Mouse (Mus musculus): ENCODE results near the gene Ugcg. TPM values are rescaled to one million over a fixed set of nuclear protein-coding genes. Genes with fewer than 3 reads are reported as not detected.

Ugcg gene
- polyA plus RNA-seq, 1 experiment from 2014 or later = 9.9 TPM

DNA sequence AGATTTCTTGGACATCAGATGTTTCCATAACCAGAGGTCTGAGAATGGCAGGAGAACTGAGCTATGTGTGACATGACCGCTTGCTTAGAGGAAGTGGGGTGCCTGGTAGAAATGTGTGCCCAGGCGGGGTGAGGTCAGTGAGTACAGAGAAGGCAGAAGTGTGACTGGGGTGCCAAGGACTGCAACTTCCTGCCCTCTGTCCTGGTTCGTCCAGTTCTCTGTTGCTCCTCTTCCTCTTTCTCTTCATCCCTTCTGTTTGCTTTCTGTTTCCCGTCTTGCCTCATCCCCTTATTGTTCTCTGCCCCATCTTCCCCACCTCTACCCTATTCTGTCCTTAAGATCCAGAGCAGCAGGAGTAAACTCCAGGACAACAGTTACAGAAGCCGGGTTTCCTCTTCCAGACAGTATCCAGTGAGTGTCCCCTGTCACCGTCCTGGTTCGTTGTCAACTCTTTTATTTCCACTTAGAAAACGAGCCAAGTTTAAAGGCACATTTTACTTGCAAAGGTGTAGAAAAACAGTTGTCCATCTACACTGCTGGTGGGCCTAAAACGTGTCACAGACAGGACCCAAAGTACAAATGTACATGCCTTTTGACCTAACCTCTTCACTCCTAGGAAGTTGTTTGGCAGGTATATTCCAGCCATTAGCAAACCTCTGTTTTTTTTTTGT lies 49.7 kb downstream of the Ugcg start:
- H3K36me3 ChIP-seq = no peaks in the 10 kb centered on the region
- H3K27me3 ChIP-seq (ENCODE audit: low read depth, poor library complexity, severe bottlenecking) = no peaks in the 10 kb centered on the region
- WGBS = 75% methylated on average over 9 of the region's 9 CpGs
- H3K27ac ChIP-seq (replicated peaks) = no peak overlapping the region
- H3K4me1 ChIP-seq = peaks cover 3% of the 10 kb centered on the region; the same call in 1 of the 2 replicates
- H3K9me3 ChIP-seq (replicated peaks) = no peaks in the 10 kb centered on the region
- no peak for DNase-seq (ENCODE audit: low spot score)
- no peak overlapping the region for H3K4me3 ChIP-seq

DNA sequence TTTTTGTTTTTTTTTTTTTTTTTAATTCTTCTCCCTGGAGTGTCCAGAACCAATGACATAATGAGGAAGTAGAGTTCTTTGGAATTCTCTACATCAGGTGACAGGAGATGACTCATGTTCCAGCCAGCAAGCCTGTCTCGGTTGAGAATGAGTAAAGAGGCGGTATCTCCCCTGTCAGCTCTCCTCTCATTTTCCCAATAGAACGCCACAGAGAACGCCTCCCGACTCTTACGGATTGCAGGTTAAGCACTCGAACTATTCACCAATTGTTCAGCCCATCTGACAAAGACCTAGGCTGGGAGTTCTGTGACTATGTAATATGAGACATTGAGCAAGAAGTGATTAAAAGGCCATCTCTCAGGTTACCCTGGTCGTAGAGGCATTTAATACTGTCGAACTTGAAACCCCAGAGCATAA lies 50.3 kb downstream of the Ugcg start:
- no peak for DNase-seq (ENCODE audit: low spot score)
- no peak overlapping the region for H3K4me3 ChIP-seq
- peaks cover 3% of the 10 kb centered on the region; the same call in 1 of the 2 replicates for H3K4me1 ChIP-seq
- H3K36me3 ChIP-seq = no peaks in the 10 kb centered on the region
- no peak overlapping the region for H3K27ac ChIP-seq (replicated peaks)
- WGBS = 65% methylated on average over 9 of the region's 9 CpGs
- no peaks in the 10 kb centered on the region for H3K9me3 ChIP-seq (replicated peaks)
- H3K27me3 ChIP-seq (ENCODE audit: low read depth, poor library complexity, severe bottlenecking) = no peaks in the 10 kb centered on the region

DNA sequence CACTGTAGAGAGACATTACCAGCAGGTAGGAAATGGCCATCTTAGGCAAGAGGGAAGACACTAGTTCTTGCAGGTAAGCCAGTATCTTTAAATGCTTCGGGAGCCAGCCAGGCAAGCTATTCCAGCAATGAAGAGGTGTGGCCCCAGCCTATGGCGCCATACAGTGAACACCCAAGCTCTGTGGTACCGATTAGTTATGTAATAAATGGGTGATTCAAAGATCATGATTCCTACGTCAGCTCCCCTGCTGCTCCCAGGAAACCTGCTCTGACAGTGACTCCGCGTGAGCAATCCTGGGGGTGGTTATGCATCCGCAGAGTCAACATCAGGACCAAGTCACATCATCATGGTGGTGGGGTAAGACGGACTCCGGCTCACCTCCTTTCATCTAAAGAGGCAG lies 51.1 kb downstream of the Ugcg start:
- 96% methylated on average over 9 of the region's 9 CpGs for whole genome bisulfite sequencing
- Histone ChIP-seq H3K27me3 (ENCODE audit: low read depth, poor library complexity, severe bottlenecking) (no peaks in the 10 kb centered on the region), H3K27ac (replicated peaks) (no peak overlapping the region), H3K4me1 (peaks cover 3% of the 10 kb centered on the region; the same call in 1 of the 2 replicates), H3K9me3 (replicated peaks) (no peaks in the 10 kb centered on the region), H3K4me3 (no peak overlapping the region), H3K36me3 (no peaks in the 10 kb centered on the region)
- DNase-seq (ENCODE audit: low spot score) = no peak

DNA sequence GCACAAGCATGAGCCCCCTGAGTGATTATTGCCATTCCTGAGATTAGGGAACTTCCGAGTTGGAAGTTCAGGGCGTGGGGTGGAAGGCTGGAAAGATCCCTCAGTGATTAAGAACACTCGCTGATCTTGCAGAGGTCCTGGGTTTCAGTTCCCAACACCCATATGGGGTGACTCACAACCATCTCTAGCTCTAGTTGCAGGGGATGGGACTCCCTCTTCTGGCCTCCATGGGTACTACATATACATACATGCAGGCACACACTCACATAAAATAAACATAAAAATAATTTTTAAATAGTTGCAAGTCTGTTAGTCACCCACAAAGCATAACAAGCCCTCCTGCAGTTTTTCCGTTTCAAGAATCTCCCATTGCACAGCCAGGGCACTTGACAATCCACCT lies 52.0 kb downstream of the Ugcg start:
- Histone ChIP-seq H3K36me3 (no peaks in the 10 kb centered on the region), H3K4me1 (peaks cover 3% of the 10 kb centered on the region; the same call in 1 of the 2 replicates), H3K4me3 (no peak overlapping the region), H3K27ac (replicated peaks) (no peak overlapping the region), H3K9me3 (replicated peaks) (no peaks in the 10 kb centered on the region), H3K27me3 (ENCODE audit: low read depth, poor library complexity, severe bottlenecking) (no peaks in the 10 kb centered on the region)
- 91% methylated on average over 4 of the region's 4 CpGs for WGBS
- DNase-seq (ENCODE audit: low spot score) = no peak

DNA sequence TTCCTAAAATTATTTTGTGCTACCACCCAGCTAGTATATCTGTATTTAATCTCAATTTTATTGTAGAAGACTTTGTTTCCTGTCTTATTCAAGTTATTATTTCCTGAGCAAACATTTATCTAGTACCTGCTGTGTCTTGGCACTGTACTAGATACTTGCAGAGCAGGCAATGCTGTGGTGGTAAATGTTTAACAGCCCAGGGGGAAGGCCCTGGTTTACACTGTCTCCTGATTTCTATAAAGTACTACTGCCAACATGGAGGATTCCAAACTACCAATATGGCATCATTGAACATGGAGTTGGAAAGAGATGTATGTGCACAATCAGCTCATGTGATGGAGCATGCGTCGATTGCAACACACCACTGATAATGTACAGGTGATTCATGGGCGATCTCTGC lies 53.2 kb downstream of the Ugcg start:
- H3K27me3 ChIP-seq (ENCODE audit: low read depth, poor library complexity, severe bottlenecking) = no peaks in the 10 kb centered on the region
- H3K4me1 ChIP-seq = peaks cover 3% of the 10 kb centered on the region; the same call in 1 of the 2 replicates
- DNase-seq (ENCODE audit: low spot score) = no peak
- no peak overlapping the region for H3K4me3 ChIP-seq
- no peak overlapping the region for H3K27ac ChIP-seq (replicated peaks)
- H3K9me3 ChIP-seq (replicated peaks) = no peaks in the 10 kb centered on the region
- no peaks in the 10 kb centered on the region for H3K36me3 ChIP-seq
- WGBS = 90% methylated on average over 3 of the region's 3 CpGs

DNA sequence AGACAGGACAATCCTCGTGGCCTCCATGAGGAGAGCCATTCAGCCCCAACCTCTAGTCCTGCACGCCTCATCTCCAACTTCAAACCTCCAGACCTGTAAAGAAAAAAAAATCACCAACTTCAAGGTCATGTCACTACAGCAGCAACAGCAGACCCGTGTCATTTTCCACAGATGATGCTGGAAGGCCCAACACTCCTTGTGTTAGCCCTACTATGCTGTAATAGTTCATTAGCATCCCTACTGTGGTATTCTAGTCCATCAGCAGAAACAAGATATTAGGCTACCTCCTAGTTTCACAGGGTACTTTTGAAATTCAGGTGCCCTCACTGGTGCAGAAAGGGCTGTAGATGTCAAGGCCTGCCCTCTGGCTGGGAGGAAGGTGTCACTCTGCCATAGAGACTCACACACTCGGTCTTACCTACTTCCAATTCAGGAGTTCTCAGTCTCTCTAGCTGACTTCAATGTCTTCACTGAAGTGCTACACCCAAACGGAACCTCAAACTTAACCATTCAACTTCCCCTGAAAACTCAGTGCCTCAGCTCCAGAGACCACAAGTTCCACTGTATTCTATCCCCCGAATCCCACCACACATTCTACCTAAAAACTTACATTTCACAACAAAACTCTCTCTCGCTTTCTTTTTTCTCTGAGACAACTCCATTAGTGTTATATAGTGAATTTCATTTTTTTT lies 54.9 kb downstream of the Ugcg start:
- Histone ChIP-seq H3K4me1 (peaks cover 3% of the 10 kb centered on the region; the same call in 1 of the 2 replicates), H3K27me3 (ENCODE audit: low read depth, poor library complexity, severe bottlenecking) (no peaks in the 10 kb centered on the region), H3K36me3 (no peaks in the 10 kb centered on the region), H3K9me3 (replicated peaks) (no peaks in the 10 kb centered on the region), H3K27ac (replicated peaks) (no peak overlapping the region), H3K4me3 (no peak overlapping the region)
- 86% methylated on average over 7 of the region's 7 CpGs for WGBS
- DNase-seq (ENCODE audit: low spot score) = no peak

DNA sequence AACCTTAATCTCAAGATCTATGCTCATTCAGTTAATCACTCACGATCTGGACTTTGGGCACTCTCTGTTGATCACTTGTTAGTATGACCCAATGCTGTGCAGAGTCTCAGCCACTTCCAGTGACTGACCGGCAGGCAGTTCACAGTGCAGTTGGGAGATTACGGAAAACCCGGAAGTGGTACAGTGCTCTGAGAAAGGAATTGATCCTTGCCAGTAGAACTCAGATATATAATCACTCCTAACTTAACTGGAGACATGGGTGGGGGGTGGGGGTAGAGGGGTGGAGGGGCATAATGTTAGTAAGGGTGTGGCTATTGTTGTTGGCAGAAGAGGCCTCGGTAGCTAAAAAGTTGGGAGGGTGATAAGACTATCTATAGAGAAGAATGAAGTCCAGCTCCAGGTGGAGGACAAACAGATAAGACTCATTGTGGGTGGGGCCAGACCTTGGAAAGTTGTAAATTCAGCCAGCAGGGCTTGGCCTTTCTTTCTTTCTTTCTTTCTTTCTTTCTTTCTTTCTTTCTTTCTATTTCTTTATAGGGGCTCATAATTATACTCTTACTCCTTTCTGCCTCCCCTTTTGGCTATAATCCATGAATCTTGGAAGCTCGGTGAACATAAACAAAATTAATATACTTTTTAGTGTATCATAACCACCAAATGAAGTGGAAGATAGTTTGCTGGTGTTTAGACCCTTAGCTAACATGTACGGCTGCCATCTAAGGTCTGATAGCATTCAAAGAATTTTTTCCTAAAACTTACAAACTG lies 55.9 kb downstream of the Ugcg start:
- 0 out of 2 replicates have a peak overlapping the region, but pooled peaks have one; percentile 9 for H3K27ac ChIP-seq (replicated peaks)
- H3K36me3 ChIP-seq = no peaks in the 10 kb centered on the region
- 87% methylated on average over 7 of the region's 7 CpGs for WGBS
- H3K9me3 ChIP-seq (replicated peaks) = no peaks in the 10 kb centered on the region
- H3K27me3 ChIP-seq (ENCODE audit: low read depth, poor library complexity, severe bottlenecking) = no peaks in the 10 kb centered on the region
- DNase-seq (ENCODE audit: low spot score) = no peak
- no peak overlapping the region for H3K4me3 ChIP-seq
- H3K4me1 ChIP-seq = no peaks in the 10 kb centered on the region

DNA sequence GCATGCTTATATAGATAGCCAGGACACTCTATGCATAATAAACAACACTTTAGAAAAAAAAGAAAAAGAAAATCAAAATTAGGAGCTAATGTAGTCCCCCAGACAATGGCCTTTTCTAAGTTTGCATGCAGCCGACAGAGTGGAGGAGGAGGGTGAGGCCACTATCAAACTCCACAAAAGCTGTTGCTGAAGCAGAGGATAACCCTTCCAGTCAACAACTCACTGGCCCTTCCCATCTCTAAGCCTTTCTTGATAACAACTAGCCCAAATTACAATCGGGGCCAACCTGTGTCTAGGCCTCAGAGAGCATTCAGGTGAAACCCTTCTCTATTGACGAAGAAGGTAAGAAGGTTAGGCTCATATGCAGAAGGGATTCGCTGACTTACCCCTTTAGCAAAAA lies 56.7 kb downstream of the Ugcg start:
- Histone ChIP-seq H3K27me3 (ENCODE audit: low read depth, poor library complexity, severe bottlenecking) (no peaks in the 10 kb centered on the region), H3K27ac (replicated peaks) (0 out of 2 replicates have a peak overlapping the region, but pooled peaks have one; percentile 9), H3K9me3 (replicated peaks) (no peaks in the 10 kb centered on the region), H3K36me3 (no peaks in the 10 kb centered on the region), H3K4me1 (no peaks in the 10 kb centered on the region), H3K4me3 (no peak overlapping the region)
- DNase-seq (ENCODE audit: low spot score) = no peak
- WGBS = 93% methylated on average over 4 of the region's 4 CpGs

DNA sequence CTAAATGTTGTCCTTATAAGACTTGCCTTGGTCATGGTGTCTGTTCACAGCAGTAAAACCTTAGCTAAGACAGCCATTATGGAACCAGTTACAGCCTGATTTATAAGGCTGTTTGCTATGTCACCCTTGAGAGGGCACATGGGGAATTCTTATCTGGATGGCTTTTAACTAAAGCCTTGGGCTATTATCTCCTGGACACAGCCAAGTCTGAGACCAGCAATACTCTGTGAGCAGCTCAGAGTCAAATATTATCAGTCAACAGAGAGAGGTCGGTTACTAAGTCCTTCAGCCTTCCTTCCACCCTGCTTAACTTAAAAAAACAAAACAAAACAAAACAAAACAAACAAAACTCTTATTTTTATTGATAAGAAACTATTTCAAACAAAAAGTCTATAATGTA lies 58.5 kb downstream of the Ugcg start:
- Histone ChIP-seq H3K9me3 (replicated peaks) (no peaks in the 10 kb centered on the region), H3K36me3 (no peaks in the 10 kb centered on the region), H3K27ac (replicated peaks) (no peak overlapping the region), H3K4me3 (no peak overlapping the region), H3K4me1 (no peaks in the 10 kb centered on the region), H3K27me3 (ENCODE audit: low read depth, poor library complexity, severe bottlenecking) (peaks cover 8% of the 10 kb centered on the region; the same call in 1 of the 2 replicates)
- WGBS = 71% methylated on average over 1 of the region's 1 CpGs
- no peak for DNase-seq (ENCODE audit: low spot score)

DNA sequence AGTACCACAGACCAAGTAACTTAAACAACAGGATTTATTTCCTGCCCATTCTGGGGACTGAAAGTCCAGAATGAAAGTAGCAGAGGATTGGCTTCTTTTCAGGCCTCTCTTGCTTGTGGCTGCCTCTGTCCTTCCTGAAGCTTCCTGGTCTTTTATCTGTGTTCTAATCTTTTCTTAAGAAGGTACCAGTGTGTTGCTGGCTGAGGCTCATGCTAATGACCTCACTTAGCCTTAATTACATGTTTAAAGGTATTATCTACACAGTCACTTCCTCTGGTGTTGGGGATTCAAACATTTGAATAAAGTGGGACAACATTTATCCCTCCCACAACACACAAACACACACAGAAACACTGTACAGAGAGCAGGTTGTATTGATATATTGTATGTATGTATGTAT lies 59.0 kb downstream of the Ugcg start:
- no peak for DNase-seq (ENCODE audit: low spot score)
- Histone ChIP-seq H3K27me3 (ENCODE audit: low read depth, poor library complexity, severe bottlenecking) (peaks cover 13% of the 10 kb centered on the region; the same call in 1 of the 2 replicates), H3K9me3 (replicated peaks) (no peaks in the 10 kb centered on the region), H3K36me3 (no peaks in the 10 kb centered on the region), H3K4me3 (no peak overlapping the region), H3K4me1 (no peaks in the 10 kb centered on the region), H3K27ac (replicated peaks) (no peak overlapping the region)

DNA sequence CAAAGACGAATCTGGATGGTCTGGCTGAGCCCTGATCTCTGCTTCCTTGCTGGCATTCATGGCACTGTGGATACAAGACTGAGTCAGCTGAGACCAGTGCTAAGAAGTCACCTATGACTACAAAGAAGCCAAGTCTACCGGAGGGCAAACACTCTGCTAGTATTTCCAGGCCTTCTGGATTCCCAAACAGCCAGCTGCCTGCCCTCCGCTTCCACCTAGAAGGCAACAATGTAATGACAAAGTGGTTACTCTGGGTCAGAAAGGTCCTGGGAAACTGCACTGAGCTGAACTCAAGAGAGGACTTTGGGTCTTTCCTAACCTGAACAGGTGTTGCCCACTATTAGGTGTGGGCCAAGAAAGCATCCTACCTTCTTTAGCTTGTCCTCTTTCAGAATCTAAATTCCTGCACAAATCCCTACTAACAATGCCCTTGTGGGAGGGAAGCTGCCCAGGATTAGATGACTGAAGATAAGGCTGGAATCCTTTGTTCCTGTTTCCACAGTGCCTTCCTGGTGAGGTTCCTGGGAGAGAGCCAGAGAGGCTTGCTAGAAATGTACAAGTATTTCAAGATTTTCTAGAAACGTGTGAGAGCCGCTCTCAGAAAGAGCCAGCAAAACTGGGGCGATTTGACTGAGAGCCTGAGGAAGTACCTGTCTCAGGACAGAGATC lies 63.5 kb downstream of the Ugcg start:
- Histone ChIP-seq H3K27ac (replicated peaks) (no peak overlapping the region), H3K27me3 (ENCODE audit: low read depth, poor library complexity, severe bottlenecking) (peaks cover 44% of the 10 kb centered on the region), H3K4me3 (no peak overlapping the region), H3K9me3 (replicated peaks) (no peaks in the 10 kb centered on the region), H3K4me1 (no peaks in the 10 kb centered on the region), H3K36me3 (no peaks in the 10 kb centered on the region)
- 76% methylated on average over 6 of the region's 6 CpGs for WGBS
- no peak for DNase-seq (ENCODE audit: low spot score)

DNA sequence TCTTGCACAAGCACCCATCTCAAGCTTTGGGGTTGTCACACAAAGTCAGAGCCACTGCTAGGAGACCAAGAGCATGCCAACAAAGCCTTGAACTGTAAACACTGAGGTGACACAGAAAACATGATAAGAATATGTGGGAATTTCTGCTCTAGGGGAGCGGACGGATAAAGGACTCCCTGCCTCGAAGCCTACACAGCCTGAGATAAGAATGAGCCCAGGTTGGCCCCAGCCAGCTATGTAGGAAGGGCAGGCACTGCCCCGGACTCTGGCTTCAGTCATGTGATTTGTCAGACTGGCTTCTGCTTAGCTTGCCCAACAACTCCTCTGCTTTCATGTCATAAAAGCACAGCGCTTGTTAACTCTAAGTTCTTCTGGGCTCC lies 64.0 kb downstream of the Ugcg start:
- Histone ChIP-seq H3K4me3 (no peak overlapping the region), H3K27me3 (ENCODE audit: low read depth, poor library complexity, severe bottlenecking) (peaks cover 46% of the 10 kb centered on the region), H3K4me1 (no peaks in the 10 kb centered on the region; the same call in 1 of the 2 replicates), H3K27ac (replicated peaks) (no peak overlapping the region), H3K36me3 (no peaks in the 10 kb centered on the region), H3K9me3 (replicated peaks) (no peaks in the 10 kb centered on the region)
- no peak for DNase-seq (ENCODE audit: low spot score)
- WGBS = 90% methylated on average over 5 of the region's 5 CpGs

Measured in midbrain, embryonic 10.5 days (tissue).